Mouse (Mus musculus) liver, embryonic 16.5 days (tissue): ENCODE measurements around the gene Ppp5c. TPM values are rescaled to one million over a fixed set of nuclear protein-coding genes. Genes with fewer than 3 reads are reported as not detected.

Experiments used
- ATAC-seq: fragments of 200-750 bp; cut with Nextera tagmentation; 2 replicates; pipeline ENCODE4 v1.8.0; 2017; ENCODE audit warnings: low read depth, mild to moderate bottlenecking, moderate number of reproducible peaks, moderate library complexity
- H3K27ac ChIP-seq: fragments of 300-500 bp; sonication (generic); 2 replicates; pipeline ENCODE4 v1.5.1; 2014; ENCODE audit warnings: mild to moderate bottlenecking, low read length
- H3K27me3 ChIP-seq: fragments of 300-500 bp; sonication (generic); 2 replicates; pipeline ENCODE4 v1.6.1; 2014; ENCODE audit warnings: low read depth, low read length, mixed read lengths; ENCODE audit not compliant: control insufficient read depth, insufficient read depth
- H3K36me3 ChIP-seq: fragments of 300-500 bp; sonication (generic); 2 replicates; pipeline ENCODE4 v1.6.1; 2014; ENCODE audit warnings: mild to moderate bottlenecking; ENCODE audit not compliant: control insufficient read depth, insufficient read depth
- H3K4me1 ChIP-seq: fragments of 300-500 bp; sonication (generic); 2 replicates; pipeline ENCODE4 v1.6.1; 2014; ENCODE audit warnings: low read depth, low read length, mixed read lengths; ENCODE audit not compliant: control insufficient read depth
- H3K4me2 ChIP-seq: fragments of 300-500 bp; sonication (generic); 2 replicates; pipeline ENCODE4 v1.6.1; 2014; ENCODE audit warnings: low read depth, low read length, mixed read lengths
- H3K4me3 ChIP-seq: fragments of 300-500 bp; sonication (generic); 2 replicates; pipeline ENCODE4 v1.5.1; 2014; ENCODE audit warnings: low read depth, mild to moderate bottlenecking, low read length
- H3K9ac ChIP-seq: fragments of 300-500 bp; sonication (generic); 2 replicates; pipeline ENCODE4 v1.6.1; 2014; ENCODE audit warnings: low read depth, low read length
- H3K9me3 ChIP-seq: fragments of 300-500 bp; sonication (generic); replicated peaks from 2 replicates; pipeline ENCODE4 v1.6.1; 2016; ENCODE audit warnings: low read length; ENCODE audit not compliant: control insufficient read depth
- WGBS: fragments of 180-500 bp; shearing (Covaris S2); extraction: QIAGEN DNeasy Blood & Tissue Kit; methylation state at CpG from one replicate; pipeline ENCODE4 v1.1.7; 2014; ENCODE audit not compliant: insufficient replicate concordance; 5-methylcytosine and 5-hydroxymethylcytosine counted together
- polyA plus RNA-seq: library from polyadenylated mRNA; unstranded; fragments of >200 nt; fragmentation: Nextera tagmentation; extraction: Ambion mirVana; gene quantifications from 2 replicates; pipeline ENCODE4 v1.2.1, GENCODE M21; 2015

The Ppp5c gene
- polyA plus RNA-seq, 1 experiment from 2014 or later = 38.0 TPM

- peak overlapping the region; percentile 36 for H3K4me3 ChIP-seq
- H3K9me3 ChIP-seq = no peaks in the 10 kb centered on the region
- peak overlapping the region; percentile 55 for H3K4me2 ChIP-seq
- peak overlapping the region; percentile 44 for H3K9ac ChIP-seq
- peaks cover 20% of the 10 kb centered on the region for H3K4me1 ChIP-seq
- peak overlapping the region; percentile 67 for H3K27ac ChIP-seq
- WGBS = 3% methylated on average over 12 of the region's 12 CpGs
- ATAC-seq = peak; percentile 47
- no peaks in the 10 kb centered on the region for H3K27me3 ChIP-seq
- H3K36me3 ChIP-seq = no peaks in the 10 kb centered on the region
These were observed 47.4 kb downstream of the Ppp5c start for GRCm38 (mm10) chr7:16980348-16980747.

DNA sequence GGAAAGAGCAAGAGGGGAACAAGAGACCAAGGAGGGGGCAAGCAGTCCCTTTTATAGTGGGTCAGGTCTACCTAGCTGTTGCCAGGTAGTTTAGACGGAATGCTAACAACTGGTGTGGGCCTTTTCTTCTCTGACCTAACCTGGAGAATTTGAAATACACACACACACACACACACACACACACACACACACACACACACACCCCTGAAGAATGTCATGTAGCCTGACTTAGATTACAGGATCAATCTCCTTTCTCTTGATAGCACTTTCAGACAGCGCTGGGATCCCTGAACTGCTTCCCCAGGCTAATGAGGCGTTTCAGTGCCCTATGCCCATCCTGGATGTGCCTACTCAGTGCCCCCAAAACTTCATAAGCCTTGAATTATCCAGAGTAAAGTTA lies 49.1 kb downstream of the Ppp5c start:
- H3K4me2 ChIP-seq = 0 out of 2 replicates have a peak overlapping the region, but pooled peaks have one; percentile 1
- no peaks in the 10 kb centered on the region for H3K36me3 ChIP-seq
- ATAC-seq = no peak
- no peaks in the 10 kb centered on the region for H3K27me3 ChIP-seq
- H3K4me3 ChIP-seq = no peak overlapping the region
- 68% methylated on average over 3 of the region's 3 CpGs for WGBS
- no peak overlapping the region for H3K9ac ChIP-seq
- no peaks in the 10 kb centered on the region for H3K9me3 ChIP-seq
- H3K4me1 ChIP-seq = peaks cover 23% of the 10 kb centered on the region
- no peak overlapping the region for H3K27ac ChIP-seq

DNA sequence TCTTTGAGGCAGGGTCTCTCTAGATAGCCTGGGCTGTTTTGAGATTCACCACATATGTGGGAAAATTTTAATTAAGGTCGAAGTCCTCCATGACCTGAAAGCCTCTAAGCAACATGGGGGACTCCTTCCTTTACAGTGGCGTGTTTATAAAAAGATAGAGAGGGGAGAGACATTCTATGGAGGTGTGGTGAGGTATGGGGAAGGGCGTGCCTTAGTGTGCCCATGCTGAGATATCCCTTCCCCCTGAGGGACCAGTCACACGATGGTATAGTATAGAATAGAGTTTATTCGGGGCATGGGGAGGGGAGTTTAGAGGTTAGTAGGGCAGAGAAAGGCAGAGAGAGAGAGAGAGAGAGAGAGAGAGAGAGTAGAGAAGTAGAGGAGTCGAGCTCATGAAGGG lies 49.6 kb downstream of the Ppp5c start:
- 0 out of 2 replicates have a peak overlapping the region, but pooled peaks have one; percentile 1 for H3K4me2 ChIP-seq
- 37% methylated on average over 6 of the region's 6 CpGs for WGBS

GRCm38 (mm10) chr7:16976298-16976697 lies 51.4 kb downstream of the Ppp5c start:
- no peaks in the 10 kb centered on the region for H3K27me3 ChIP-seq
- no peak overlapping the region for H3K27ac ChIP-seq
- no peaks in the 10 kb centered on the region for H3K36me3 ChIP-seq
- no peaks in the 10 kb centered on the region for H3K9me3 ChIP-seq
- no peak overlapping the region for H3K4me3 ChIP-seq
- no peak overlapping the region for H3K4me2 ChIP-seq
- H3K4me1 ChIP-seq = peaks cover 23% of the 10 kb centered on the region
- no peak overlapping the region for H3K9ac ChIP-seq
- ATAC-seq = no peak
- 67% methylated on average over 8 of the region's 8 CpGs for WGBS

More for the DNA sequence above, 49.6 kb downstream of the Ppp5c start:
- Histone ChIP-seq H3K36me3 (no peaks in the 10 kb centered on the region), H3K9me3 (no peaks in the 10 kb centered on the region), H3K9ac (no peak overlapping the region; the same call in 1 of the 2 replicates), H3K27me3 (no peaks in the 10 kb centered on the region), H3K4me1 (peaks cover 23% of the 10 kb centered on the region), H3K27ac (no peak overlapping the region), H3K4me3 (no peak overlapping the region)
- peak; percentile 88 for ATAC-seq

GRCm38 (mm10) chr7:16974018-16974417 lies 53.7 kb downstream of the Ppp5c start:
- H3K4me3 ChIP-seq = no peak overlapping the region
- no peaks in the 10 kb centered on the region for H3K27me3 ChIP-seq
- H3K27ac ChIP-seq = no peak overlapping the region
- WGBS = 41% methylated on average over 6 of the region's 6 CpGs
- H3K9me3 ChIP-seq = no peaks in the 10 kb centered on the region
- H3K9ac ChIP-seq = no peak overlapping the region
- no peaks in the 10 kb centered on the region for H3K36me3 ChIP-seq
- peaks cover 14% of the 10 kb centered on the region for H3K4me1 ChIP-seq
- peak; percentile 14; the same call in 1 of the 2 replicates for ATAC-seq
- H3K4me2 ChIP-seq = no peak overlapping the region

GRCm38 (mm10) chr7:16971160-16971559 lies 56.6 kb downstream of the Ppp5c start:
- 30% methylated on average over 3 of the region's 3 CpGs for WGBS

DNA sequence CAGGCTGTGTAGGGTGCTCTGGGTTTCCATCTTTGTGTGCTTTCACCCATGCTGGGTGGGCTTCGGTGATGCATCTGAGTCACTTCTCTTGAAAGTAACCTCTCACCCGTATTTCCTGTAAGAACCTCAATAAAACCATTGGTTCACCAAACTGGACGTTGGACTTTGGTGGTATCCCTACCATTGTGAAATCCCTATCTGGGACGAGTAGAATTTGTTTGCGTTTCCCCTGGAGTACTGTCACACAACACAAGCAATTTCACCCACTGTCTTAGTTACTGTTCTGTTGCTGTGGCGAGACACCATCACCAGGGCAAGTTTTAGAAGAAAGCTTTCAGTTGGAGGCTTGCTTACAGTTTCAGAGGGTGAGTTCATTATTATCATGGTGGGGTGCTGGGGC lies 59.3 kb downstream of the Ppp5c start:
- Histone ChIP-seq H3K27ac (peak overlapping the region; percentile 66), H3K4me1 (no peaks in the 10 kb centered on the region; the same call in 1 of the 2 replicates), H3K4me3 (no peak overlapping the region), H3K9me3 (no peaks in the 10 kb centered on the region), H3K27me3 (no peaks in the 10 kb centered on the region), H3K9ac (no peak overlapping the region), H3K36me3 (no peaks in the 10 kb centered on the region), H3K4me2 (no peak overlapping the region)
- ATAC-seq = peak; percentile 78
- 53% methylated on average over 6 of the region's 6 CpGs for WGBS

More at GRCm38 (mm10) chr7:16971160-16971559, 56.6 kb downstream of the Ppp5c start:
- H3K4me3 ChIP-seq = no peak overlapping the region
- no peaks in the 10 kb centered on the region for H3K36me3 ChIP-seq
- no peaks in the 10 kb centered on the region for H3K9me3 ChIP-seq
- ATAC-seq = no peak
- no peak overlapping the region for H3K9ac ChIP-seq
- no peak overlapping the region for H3K4me2 ChIP-seq
- H3K27ac ChIP-seq = no peak overlapping the region
- H3K4me1 ChIP-seq = peaks cover 3% of the 10 kb centered on the region; the same call in 1 of the 2 replicates
- no peaks in the 10 kb centered on the region for H3K27me3 ChIP-seq

GRCm38 (mm10) chr7:16961678-16962077 lies 66.0 kb downstream of the Ppp5c start:
- no peak for ATAC-seq
- 54% methylated on average over 5 of the region's 5 CpGs for WGBS
- no peaks in the 10 kb centered on the region for H3K36me3 ChIP-seq

DNA sequence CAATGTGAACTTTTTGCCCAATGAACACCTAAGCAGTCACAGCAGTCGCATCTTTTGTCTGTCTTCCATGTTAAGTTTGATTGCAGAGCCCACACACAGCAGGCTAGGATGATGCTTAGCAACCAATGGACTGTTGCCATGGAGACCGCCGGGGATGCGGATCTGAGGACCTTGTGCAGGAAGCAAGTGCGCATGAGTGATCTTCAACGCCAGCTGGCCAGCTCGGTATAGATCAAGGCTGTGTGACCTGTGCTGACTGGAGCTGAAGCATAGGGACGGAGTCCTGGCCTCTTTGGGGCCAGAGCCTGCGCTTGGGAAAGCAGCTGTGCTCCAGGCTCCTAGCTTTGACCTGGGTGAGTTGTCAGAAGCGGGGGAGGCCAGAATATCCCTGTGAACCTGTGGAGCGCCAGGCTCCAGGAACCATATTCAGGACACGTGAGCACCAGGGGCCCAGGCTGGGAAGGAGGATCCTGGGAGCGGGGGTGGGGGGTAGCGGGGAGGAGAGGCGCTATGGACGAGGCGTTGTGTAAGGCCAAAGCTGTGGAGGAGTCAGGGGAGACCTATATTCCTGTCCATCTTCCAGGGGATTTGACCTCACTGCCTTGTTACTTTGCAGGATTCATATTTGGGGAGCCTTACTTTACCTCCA lies 68.1 kb downstream of the Ppp5c start, which contains the start of gene Pnmal1:
Pnmal1 (plus strand) TSS at position 141 of the 649 bp plus-strand sequence.
- H3K4me1 ChIP-seq = no peaks in the 10 kb centered on the region
- H3K9me3 ChIP-seq = no peaks in the 10 kb centered on the region
- no peak within 1 kb of the TSS for H3K9ac ChIP-seq
- H3K27ac ChIP-seq = no peak within 1 kb of the TSS
- H3K4me3 ChIP-seq = no peak within 1 kb of the TSS
- no peaks in the 10 kb centered on the region; the same call in 1 of the 2 replicates for H3K27me3 ChIP-seq
- ATAC-seq = no peak
- no peaks in the 10 kb centered on the region for H3K36me3 ChIP-seq
- H3K4me2 ChIP-seq = no peak within 1 kb of the TSS
- WGBS = 35% methylated on average over 17 of the region's 17 CpGs

More at GRCm38 (mm10) chr7:16961678-16962077, 66.0 kb downstream of the Ppp5c start:
- no peak overlapping the region for H3K4me2 ChIP-seq
- no peaks in the 10 kb centered on the region for H3K4me1 ChIP-seq
- H3K9ac ChIP-seq = no peak overlapping the region
- no peak overlapping the region for H3K4me3 ChIP-seq
- no peaks in the 10 kb centered on the region for H3K9me3 ChIP-seq
- H3K27me3 ChIP-seq = no peaks in the 10 kb centered on the region; the same call in 1 of the 2 replicates
- no peak overlapping the region for H3K27ac ChIP-seq
